Mouse (Mus musculus): Measurements from ENCODE around the gene Fnbp4.
"Not testable (repeated sequence)": the region's sequence is repeated elsewhere in the genome, so short reads cannot be mapped to it uniquely, and the experiment has no call there.

Gene Fnbp4

DNA sequence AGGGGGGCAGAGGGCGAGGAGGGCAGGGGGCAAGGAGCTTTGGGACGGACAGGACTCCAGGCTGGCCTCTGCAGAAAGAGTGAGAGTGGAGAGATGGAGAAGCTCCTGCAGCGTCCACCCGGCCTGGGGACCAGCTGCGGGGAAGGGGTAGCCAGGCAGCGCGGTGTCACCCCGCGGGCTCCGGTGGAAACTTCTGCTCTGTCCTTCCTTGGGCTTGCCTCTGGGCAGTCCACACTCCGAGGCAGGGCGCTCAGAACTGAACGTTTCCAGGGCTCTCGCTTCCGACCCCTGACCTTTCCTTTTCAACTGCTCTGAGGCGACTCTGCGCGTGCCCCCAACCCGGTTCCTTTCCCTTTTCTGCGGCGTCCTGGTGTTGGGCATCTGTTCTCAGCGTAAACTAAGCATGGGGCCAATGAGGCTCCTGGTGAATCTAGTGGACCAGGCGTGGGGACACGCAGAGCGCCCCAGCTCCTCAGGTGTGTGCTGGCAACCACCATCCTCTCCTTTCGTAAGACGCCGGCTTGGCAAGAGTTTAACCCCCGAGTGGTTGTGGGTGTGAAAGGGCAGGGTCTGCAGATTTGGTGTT lies 37.8 kb downstream of the Fnbp4 start:
- no peak for DNase-seq (ENCODE audit: low read depth, low spot score)

DNA sequence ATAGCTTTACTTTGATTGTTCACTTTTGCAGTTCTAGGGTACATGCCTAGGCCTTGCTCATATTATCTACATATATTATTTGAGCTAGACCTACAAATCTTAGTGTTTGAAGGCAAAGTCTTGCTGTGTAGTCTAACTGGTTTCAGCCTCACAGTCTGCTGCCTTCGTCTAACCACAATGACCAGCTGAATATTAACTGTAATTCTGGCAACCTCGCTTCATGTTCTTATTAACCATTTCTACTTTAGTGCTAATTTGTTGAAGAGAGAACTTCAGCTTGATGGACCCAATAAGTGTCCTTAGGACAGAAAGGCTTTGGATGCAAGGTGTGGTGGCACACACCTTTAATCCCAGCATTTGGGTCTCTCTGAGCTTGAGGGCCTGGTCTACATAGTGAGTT lies 43.0 kb downstream of the Fnbp4 start:
- DNase-seq (ENCODE audit: low read depth, low spot score), result no peak

DNA sequence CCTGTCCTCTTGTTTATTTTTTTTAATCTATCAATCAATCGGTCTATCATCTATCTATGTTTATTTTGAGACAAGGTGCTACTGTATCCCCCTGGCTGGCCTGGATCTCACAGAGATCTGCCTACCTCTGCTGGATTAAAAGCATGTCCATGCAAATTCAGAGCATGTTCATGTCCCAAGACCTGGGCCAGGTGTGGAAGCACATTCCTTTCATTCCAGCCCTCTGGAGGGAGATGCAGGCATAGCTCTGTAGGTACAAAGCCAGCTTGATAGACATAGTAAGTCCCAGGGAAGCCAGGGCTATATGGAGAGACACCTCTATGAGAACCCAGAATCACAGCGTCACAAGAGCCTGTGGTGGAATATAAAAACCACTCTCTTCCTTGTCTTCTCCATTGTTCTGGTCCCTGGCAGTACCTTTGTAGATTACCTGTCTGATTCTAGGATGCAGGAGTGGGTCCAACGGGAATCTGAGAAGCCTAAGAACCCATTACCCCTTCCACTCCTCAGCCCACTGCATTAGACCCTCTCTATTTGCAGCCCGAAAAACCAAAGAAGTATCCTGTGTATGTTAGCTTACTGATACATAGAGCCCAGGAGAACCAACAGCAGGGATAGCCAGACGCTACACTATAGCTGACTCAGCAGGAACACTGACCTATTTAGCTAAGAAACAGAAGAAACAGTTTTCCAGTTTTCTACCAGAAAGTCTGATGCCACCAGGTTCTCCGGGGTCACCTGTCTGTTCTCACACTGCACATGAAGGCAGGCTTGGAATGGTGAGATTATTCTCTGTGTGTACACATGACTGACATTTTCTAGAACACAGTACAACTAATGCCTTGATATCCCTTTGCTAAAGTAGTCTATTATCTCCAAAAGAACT lies 63.3 kb downstream of the Fnbp4 start:
- DNase-seq (ENCODE audit: low read depth, low spot score), result no peak

DNA sequence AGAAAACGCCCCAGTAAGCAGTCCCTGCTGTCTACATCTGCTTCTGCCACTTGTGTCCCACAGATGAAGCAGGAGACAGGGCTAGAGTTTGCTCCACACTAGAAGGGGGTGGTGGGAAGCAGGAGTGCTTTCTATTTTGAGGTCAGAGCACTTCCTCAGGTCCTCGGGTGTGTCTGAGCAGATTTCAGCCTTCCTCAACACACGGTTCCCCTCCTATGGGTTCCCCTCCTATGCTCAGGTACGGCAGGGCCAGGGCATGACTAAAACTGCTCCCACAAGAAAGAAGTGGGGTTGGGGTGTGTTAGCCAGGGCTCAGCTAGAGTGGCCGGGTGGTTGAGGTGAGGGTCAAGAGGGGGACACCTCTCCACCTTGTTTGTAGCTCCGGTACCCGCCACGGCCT lies 65.6 kb downstream of the Fnbp4 start:
- DNase-seq (ENCODE audit: low read depth, low spot score), result no peak

DNA sequence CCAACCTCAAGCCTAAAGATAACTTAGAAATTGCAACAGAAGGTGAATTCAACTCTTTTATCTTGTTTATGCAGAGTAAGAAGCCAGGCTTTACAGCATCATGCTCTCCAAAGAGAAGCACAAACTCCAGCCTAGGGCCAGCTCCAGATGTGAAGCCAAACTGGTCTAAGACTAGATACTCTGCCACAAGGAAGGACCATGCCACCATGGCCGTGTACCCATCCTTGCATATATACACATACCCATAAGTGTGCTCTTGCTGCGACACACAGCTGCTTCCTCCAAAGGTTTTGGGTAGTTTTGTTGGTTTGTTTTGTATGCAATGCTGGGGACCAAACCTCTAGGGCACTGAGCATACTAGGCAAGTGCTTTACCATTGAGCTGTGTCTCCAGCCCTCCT lies 70.1 kb downstream of the Fnbp4 start:
- no peak for DNase-seq (ENCODE audit: low read depth, low spot score)

DNA sequence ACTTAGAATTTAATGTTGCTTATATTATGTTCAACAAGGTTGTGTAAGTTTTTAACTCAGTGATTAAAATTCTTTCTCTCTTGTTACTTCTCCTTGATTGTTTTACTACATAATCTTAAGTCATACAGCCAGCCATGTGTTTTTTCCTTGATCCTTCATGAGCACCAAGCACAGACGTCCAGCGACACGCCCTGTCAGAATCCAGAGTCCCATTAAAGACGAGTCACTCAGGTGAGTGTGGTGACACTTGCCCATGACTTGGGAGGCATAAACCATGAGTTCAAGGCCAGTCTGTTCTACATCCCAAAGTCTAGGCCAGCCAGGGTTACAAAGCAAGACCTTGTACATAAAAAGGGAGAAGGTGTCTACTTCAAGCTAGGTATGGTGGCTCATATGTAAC lies 71.0 kb downstream of the Fnbp4 start:
- DNase-seq (ENCODE audit: low read depth, low spot score), result no peak

DNA sequence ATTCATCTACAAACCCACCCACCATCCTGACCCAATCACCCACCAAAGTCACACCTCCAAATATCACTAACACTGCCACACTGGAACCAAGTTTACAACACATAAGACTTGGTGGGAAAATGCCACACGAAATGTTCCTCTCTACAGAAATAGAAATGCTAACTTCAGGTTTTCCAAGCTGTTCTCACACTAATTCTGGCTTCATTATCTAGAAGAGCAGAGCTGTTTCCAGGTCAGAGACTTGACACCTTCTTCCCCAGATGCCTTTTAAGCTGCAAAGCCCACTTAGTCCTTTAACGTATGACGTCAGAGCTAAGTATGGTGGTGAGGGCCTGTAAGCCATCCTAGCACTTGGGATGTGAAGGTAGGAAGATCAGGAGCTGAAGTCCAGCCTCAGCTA lies 73.5 kb downstream of the Fnbp4 start:
- DNase-seq (ENCODE audit: low read depth, low spot score), result no peak

DNA sequence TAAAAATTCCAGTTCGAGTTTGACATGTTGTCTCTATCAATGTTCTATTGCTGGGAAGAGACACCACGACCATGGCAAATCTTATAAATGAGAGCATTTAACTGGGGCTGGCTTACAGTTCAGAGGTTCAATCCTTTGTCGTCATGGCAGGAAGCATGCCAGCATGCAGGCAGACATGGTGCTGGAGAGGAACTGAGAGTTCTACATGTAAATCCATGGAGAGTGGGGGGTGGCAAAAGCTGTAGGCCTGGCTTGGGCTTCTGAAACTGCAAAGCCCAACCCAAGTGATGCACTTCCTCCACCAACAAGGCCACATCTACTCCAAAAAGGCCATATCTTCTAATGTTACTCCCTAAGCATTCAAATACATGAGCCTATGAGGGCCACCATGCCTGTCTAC lies 75.7 kb downstream of the Fnbp4 start:
- no peak for DNase-seq (ENCODE audit: low read depth, low spot score)

DNA sequence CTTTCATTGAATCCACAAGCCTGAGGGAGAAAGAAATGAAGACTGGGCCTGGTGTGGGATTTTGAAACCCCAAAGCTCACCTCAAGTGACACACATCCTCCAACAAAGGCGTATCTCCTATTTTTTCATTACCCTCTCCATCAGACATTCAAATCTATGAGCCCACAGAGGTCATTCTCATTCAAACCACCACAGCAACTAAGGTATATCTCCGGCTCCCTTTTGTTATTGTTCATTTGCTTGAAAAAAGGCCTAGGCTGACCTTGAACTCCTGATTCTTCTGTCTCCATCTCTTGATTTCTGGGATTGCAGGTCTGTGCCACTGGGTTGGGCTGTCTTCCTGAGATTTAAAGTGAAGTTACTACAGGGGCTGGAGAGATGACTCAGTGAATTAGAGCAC lies 77.8 kb downstream of the Fnbp4 start:
- DNase-seq (ENCODE audit: low read depth, low spot score), result no peak

DNA sequence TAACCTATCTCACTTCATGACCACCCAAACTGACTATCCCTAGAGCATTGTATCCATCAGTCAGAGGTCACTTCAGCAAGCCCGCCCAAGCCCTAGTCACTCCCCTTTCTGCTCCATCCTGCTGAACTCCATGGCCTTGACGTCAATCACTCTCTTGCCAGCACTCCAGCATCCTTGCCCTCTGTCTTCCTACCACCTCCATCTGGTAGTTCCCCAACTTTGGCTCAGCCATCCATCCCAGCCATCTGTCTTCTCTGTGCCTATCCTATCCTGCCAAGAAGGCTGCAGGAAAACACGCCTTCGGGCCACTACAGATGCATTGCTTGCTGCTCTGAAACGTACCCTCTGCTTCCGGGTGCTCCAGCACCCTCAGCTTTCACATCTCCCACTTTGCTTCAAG lies 78.6 kb downstream of the Fnbp4 start:
- no peak for DNase-seq (ENCODE audit: low read depth, low spot score)

DNA sequence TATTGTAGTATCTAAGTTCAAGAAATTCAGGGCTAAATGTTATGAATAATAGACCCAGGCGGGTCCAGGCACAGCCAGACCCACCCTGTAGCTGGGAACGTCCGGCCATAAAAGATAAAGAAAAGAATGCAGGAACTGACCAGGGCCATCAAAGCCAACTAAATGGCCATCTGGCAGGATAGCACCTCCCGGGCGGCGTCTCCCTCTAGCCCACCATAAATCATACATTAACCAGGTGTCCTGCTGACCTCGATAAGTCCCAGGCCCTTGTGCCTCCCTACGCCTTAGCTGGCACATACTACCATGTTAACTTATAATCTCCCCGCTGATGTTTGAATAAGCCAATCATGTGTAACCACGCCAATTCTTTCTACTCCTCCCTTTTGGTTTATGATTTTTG lies 79.4 kb downstream of the Fnbp4 start:
- not testable (repeated sequence) for DNase-seq (ENCODE audit: low read depth, low spot score)

DNA sequence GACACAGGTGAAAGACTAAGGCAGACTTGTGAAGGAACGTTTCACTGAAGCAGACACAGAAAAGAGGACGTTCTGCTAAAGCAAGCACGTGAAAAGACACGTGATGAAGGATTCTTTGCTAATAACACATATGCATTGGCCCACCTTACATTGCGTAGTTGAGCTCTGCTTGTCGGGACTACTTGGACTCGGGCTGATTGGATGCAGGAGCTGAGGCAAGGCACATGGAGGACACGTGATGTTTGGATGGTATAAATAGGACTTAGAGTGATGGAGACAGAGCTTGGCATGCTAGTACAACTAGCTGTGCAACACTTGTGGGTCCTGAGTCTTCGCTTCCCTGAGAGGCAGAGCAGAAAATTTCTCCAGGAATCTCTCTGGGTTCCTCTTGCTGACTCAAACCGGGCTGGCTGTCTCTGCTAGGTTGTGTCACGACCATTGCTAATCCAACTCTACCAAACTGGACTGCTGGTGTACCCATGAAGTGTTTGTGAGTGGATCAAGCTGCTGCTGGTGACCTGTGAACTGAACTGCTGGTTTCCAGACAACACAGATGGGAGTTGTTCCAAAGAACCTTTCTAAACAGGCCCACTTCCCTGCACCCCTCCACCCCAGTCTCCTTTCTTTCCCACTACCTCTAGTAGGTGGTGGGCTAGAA lies 80.5 kb downstream of the Fnbp4 start:
- no peak for DNase-seq (ENCODE audit: low read depth, low spot score)

DNA sequence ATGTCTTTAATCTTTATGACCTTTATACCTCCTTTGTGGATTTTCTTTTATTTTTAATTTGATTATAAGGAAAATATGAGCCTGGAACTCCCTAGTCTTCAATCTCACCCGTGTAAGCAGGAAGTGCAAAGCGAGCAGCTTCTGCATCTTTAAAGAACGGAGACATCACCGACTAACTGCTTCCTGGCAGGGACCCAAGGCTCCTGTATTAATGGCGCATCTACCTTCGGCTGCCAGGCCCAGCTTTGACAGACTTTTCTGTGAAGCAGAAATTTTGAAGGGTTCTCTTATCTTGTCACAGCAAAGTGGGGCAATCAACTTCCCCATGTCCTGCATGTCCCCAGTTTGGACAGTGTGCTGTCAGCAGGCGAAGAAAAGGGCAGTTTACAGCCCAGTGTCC lies 83.6 kb downstream of the Fnbp4 start:
- DNase-seq (ENCODE audit: low read depth, low spot score), result no peak
